Mouse (Mus musculus) spleen, postnatal 14 days (tissue): Measurements from ENCODE around the gene H6pd.

Source experiments
- DNase-seq, 2 experiments: peaks; one replicate each; pipeline ENCODE4 v3.0.0; 2021 to 2022; ENCODE audit warnings: low spot score in 2 of 2

The H6pd gene

DNA sequence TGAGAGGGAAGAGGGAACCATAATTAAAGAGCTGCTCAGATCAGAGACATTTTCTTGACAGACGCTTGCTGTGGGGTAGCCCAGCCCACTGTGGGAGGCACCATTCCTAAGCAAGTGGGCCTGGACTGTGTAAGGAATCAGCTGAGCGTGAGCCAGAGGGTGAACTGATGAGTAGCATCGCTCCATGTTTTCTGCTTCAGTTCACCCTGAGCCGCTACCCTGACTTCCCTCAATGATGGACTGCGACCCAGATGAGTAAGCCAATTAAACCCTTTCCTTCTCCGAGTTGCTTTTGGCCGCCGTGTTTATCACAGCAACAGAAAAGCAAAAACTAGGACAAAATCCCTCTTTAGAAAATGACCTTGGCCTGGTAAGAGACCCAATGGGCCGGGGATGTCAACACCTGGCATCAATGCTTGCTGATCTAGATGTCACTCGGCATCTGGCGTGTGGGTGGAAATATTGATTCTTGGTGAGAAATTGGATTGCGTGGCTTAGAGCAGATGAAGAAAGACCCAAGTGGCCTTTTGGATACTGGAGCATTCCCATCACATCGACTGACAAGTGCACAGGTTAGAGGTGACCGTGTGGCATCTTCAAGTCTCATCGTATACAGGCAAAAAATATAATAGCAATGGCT lies 11.0 kb upstream of the H6pd start:
- no peak for DNase-seq

DNA sequence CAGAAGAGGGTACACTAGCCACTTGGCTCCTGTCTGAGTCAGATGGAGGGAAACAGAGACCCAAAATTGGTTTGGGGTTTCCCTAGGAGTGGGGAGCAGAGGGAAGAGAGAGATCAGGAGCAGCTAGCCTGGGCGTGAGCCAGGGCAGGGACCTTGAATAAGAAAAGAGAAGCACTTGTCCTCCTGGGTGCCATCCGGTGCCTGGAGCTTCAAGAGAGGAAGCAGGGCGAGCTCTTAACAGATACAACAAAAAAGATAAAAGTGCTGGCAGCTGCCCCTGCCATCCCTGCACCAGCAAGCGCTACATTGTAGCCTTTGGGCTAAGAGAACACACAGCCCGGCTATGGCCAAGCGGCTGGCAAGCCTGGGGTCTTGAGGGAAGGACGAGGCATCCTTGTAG lies 6.6 kb upstream of the H6pd start:
- DNase-seq = no peak

DNA sequence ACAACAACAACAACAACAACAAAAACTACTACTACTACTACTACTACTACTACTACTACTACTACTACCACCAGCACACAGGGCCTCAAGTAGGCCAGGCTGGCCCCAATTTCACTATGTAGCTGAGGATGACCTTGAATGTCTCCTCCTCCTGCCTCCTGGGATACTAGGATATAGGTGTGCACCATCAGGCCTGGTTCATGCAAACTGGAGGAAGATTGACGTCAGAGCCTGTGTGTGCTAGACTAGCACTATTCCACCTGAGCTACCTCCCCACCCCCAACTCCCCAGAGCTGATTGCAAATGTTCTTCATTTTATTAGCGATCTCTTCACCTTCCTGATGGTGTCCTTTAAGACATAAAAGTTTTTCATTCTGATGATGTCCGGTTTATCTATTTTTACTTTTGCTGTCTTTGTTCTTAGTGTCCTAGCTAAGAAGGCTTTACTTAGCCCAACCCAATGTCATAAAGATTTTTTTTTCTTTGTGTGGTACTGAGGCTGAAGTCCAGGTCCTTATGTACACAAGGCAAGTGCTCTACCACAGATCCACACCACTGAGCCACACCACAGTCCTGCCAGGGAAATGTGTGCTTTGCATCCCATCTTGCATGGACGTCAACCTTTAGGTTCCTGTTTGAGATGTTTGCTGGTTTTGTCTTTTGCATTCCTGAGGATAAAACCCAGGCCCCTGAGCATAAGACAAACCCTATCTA lies 5.7 kb upstream of the H6pd start:
- no peak for DNase-seq

DNA sequence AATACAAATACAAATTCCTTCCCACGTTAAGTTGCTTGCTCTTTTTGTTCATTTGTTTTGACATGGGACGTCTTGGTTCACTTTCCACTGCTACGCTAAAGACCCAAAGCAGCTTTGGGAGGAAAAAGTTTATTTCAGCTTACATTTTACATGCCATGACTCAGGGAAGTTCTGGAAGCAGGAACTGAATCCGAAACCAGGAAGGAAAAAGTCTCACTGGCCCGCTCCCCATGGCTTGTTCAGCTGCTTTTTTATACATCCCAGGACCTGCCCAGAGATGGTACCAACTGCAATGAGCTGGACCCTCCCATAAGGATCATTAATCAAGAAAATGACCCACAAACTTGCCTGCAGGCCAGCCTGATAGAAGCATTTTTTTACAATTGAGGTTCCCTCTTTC lies 5.0 kb upstream of the H6pd start:
- DNase-seq = no peak

DNA sequence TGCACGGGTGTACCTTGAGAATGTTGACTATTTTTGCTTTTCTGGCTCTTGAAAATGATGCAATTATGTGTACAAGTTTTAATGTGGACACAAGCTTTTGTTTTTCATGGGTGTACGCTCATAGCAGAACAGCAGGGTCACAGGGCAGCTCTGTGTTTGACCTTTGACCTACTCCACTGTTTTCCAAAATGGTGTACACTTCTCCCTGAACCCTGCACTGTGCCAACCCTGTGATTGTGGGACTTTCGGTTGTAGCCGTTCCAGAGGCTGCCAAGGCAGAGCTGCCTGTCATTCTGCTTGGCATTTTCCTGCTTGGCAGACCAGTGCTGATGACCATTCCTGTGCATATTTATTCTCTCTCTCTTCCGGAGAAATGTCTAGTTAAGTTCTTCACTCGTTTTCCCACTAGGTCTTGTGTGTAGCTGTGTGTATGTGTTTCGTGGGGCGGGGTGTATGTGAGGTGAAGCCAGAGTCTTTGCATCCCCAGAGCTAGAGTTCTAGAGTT lies 4.4 kb upstream of the H6pd start:
- no peak for DNase-seq

DNA sequence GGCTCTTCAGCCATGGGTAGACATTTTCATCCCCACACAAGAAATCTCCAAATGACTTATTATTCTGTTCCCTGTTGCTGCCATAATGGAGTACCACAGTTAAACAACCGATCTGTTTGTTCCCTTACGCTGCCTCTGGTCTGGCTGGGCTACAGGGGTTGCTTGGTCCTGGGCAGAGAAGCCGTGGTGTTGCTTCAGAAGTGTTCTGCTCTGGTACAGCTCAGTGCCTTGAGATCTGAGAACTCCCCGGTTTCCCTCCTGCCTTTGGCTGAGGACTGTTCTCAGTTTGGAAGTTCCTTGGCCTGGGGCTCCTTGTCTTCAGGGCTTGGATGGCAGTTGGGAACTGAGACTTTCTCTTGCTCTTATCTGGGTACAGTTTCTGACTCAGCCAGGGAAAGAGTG lies 3.5 kb upstream of the H6pd start:
- DNase-seq = no peak

DNA sequence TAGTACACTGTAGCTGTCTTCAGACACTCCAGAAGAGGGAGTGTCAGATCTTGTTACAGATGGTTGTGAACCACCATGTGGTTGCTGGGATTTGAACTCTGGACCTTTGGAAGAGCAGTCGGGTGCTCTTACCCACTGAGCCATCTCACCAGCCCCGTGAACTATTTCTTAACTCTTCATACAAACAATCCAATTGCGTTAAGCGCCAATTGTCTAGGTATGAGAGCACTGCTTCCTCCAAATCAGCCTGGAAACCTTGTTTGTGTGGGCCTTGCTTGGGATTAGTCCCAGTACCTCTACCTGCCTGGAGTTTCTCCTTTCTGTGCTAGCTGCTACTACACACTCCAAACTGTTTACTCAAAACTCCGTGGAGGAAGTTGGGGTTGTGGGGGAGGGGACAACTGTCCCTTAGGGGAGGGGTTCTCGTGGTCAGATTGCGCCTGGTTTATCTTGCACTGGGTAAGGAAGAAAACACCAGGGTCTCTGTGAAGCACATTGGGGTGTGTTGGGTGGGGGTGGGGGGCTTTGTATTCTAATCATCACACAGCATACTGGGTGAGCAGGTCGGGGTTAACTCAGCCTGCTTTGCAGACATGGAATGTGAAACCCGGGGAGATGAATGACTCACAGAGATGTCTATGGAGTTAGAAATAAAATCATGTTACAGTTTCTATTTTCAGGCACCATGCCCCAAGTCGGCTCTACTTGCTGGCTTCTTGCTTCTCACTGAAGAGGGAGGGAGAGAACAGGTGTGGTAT lies 2.9 kb upstream of the H6pd start:
- no peak for DNase-seq

DNA sequence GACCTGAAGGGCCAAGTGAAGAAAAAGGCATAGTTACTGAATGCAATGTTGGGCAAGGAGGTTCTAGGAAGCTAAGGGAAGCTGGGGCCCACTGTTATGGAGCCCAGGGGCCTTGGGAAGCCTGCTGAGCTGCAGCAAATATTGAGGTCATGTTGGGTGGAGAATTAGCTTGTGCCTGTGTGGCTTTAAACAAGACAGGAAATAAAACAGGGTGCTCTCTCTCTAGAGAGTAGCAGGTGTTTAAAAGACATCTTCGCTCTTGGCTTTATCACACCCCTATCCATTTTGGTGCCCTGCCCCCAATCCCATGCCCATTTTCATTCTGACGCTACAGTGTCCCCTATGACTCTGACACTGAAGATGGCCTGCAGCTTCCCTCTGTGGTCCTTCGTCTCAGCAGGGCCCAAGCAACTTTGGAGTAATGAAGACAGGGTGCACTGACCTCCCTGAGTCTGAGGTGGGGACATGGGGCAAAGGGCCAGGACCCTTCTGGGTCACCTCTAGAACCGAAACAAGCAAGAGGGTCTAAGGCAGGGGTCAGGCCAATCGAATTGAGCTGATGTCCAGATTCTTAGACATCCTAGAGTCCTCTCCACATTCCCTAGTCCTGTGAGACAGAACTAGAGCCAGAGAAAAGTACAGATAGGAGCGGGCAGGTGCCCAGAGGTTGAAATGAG lies 1.4 kb upstream of the H6pd start:
- no peak for DNase-seq

DNA sequence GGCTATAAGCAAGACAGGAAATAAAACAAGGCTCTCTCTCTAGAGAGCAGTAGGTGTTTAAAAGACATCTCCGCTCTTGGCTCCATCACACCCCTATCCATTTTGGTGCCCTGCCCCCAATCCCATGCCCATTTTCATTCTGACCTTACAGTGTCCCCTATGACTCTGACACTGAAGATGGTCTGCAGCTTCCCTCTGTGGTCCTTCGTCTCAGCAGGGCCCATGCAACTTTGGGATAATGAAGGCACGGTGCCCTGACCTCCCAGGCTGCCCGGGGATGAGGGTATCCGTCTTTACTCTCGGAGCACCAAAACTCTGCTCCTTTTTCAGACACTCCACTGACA lies 736 bp upstream of the H6pd start:
- DNase-seq = no peak

DNA sequence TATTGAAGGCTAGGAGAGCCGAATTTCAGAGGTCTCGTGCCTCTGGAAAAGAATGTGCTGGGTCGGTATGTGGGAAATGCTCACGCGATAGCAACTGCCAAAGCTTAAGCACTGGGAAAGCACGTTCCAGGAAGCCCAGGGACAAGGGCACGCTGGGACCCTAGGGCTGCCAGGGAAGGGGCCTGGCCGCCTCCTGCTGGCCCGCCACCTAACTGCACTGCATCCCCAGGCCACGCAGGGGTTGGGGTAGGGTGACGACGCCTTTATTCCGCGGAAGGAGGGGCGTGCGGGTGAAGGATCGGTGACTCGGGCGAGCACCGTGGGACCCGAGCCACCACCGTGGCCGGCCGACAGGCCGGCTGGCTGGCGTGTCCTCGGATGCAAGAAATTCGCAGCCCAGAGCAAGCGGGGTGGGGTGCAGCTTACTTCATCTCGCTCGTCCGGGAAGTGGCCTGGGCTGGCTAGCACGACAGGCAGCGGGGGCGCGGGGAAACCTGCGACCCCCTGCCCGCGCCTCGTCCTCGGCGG lies 434 bp downstream of the H6pd start:
- DNase-seq = peak; percentile 44 to 66

DNA sequence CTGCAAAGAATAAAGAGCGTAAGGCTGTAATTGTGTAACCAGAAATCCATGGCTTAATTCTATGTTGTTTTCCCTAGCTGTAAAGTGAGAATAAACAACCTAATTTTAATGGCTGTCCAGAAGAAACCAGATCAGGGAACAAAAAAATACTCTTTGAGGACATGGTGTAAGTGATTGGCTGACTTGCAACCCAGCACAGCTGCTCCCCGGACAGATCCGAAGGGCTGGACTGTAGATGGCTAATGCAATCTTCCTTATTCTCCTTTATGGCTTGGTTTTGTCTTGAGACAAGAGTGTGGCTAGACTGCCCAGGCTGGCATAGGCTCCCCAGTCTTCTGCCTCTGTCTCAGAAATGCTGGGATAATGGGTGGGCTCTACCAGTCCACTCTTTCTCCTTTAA lies 1.4 kb downstream of the H6pd start:
- DNase-seq = no peak

DNA sequence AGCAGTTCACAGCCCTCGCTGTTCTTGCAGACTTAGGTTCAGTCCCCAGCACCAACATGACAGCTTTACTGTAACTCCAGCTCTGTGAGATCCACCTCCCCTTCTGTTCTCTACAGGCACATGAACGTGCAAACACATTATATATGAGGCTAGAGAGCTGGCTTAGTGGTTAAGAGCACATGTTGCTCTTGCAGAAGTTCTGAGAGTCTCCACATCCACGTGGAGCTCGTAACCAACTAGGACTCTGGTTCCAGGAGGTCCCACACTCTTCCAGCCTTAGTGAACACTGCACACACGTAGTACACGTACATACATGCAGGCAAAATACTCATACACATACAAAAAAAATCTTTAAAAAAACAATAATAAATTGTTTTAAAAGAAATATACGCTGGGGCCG lies 1.8 kb downstream of the H6pd start:
- no peak for DNase-seq

DNA sequence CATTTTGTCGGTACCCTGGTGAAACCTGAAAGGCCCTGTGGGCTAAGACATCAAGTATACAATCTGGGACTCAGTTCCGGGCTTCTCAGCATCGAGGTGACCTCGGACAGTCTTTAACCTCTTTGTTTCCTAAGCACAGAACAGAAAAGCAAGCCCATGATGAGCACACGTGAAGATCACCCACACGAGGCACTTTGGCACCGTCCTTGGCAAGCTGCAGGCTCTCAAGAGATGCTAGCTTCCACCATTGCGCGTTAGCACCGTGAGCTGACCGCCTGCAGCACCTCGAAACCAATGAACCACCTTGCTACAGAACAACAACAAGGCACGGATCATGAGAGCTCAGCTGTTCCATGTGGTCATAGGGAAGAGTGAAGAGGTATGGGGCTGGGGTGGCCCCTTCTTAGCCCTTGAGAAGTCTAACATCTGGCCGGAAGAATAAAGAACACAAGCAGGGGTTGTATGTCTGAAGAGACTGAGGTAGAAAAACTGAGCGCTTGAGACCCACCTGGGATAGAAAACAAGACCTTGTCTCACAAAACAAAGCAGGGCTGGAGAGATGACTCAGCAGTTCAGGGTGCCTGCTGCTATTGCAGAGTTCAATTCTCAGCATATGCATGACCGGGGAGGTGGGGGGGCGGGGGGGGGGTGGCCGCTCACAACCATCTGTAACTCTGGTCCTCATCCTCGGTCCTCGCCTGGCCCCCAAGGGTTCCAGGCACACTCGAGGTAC lies 2.5 kb downstream of the H6pd start:
- no peak for DNase-seq

DNA sequence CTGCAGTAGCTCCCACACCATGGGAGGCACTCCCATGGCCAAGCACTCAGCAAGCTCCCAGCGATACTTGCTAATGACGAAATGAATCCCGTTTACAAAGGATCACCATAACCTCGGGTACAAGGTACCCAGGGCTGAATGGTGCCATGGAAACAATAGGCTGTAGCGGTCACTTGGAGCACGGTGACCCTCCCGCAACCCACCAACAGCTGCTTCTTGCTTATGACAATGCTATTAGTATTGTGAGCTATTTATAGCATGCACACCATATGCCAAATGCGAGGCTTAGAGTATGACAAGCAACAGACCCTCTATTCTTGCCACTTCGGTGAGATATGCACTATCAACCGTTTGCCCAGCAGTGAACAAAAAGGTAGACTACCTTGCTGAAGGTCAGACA lies 3.6 kb downstream of the H6pd start:
- DNase-seq = no peak

DNA sequence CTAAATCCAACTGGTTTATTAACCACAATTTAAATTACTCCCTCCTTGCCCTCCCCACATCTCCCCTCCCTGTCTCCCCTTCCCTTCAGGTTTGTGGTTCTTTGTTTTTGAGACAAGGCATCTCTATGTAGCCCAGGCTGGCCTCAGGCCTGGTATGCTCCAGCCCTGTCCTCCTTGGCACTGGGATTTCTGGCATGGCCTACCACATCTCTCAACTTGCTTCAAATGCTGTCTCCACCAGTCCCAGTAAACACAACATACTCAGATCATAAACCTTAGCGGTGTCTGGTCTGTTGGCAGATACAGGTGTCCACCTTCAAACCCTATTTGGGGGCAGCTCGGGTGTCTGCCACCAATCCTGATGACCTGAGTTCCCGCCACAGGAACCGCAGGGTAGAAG lies 5.2 kb downstream of the H6pd start:
- DNase-seq = no peak

DNA sequence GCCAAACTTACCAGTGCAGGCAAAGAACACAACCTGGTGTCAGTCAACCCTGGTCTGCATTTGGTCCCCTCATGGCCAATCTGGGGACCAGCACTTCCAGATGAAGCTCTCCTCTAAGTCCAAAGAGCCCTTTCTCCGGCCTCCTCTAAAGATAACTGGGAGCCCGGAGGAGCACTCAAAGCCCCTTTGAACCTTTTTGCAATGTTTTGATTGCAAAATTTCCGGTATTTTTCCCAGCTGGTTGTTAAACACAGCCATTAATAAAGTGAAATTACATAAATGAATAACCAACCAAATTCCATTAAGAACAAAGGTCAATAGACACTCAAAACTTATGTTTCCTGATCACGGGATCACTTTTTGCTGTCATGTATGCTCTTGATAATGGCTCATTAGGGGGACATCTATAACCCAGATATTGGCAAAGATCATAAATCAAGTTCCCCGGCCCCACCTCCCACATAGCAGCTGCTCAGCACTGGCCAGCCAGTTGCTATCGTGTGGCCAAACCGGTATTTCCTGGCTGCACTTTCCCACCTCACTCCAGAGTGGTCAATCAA lies 5.7 kb downstream of the H6pd start:
- no peak for DNase-seq

DNA sequence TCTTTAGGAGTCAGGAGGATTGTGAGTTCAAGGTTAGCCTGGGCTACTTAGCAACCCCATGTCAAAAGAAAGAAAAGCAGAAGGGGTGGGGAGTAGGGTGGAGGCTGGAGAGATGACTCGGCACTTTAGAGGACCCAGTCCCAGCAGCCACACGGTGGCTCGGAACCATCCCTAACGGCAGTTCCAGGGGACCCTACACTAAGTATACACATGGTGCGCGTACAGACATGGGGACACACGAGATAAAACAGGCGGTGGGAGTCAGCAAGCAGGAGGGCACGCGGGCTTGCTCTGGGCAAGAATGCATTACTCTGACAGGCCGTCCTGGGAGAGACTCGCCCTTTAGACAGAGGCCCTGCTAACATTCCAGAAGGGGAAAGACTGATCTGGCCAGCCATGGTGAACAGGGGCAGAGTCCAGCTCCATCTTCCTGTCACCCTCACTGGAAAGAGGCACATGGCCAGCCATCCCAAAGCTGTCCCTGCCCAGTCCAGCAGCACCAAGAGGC lies 6.7 kb downstream of the H6pd start:
- DNase-seq = no peak

DNA sequence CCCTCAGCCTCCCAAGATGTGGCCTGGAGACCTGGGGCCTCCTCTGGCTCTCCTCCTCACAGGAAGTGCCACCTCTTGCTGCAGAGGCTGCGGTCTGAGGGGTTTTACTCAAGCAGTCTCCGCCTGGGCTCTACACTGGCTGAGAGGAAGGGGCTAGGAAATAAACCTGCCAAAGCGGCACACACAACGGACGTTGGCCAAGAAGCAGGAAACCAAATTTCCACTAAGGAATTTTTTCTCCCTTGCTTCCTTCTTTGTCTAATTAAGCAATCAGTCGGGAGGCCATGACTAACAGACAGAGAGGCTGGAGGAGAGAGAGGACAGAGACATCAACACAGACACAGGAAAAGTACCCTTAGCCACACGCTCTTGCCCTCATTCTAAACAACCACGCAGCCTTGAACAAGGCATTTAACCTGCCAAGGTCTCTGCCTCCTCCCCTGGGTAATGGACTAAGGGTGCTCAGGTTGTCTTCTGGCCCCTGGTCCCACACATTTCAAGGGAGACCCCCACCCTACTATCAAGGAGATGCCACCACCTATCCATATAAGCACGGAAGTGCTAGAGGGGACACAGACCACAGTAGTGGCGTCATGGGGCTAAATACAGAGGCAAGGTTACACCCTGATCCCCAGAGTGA lies 7.5 kb downstream of the H6pd start:
- no peak for DNase-seq

DNA sequence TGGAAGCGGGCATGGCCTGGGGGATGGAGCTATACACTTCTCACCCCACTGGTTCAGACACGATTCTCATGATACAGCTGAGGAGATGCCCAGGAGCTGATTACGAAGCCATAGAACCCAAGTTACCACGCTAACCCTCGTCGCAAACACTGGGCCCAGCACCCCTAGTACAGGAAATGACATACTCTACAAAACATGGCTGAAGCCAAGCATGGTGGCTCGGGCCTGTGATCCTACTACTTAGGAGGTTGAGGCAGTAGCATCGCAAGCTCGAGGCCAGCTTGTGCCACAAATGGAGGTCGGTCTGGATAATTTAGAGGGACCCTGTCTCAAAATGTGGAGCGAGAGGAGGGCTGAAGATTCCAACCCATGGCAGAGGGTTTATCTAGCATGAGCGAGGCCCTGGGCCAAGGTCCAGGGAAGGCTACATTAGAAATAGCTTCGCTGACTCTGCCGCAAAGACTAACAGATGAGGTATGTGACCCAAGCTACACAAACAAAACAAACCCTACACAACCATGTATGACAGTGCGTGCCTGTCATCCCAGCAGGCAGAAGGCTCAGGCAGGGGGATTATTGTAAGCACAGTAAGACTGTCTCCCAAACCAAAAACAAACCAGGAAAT lies 8.8 kb downstream of the H6pd start:
- DNase-seq = no peak

DNA sequence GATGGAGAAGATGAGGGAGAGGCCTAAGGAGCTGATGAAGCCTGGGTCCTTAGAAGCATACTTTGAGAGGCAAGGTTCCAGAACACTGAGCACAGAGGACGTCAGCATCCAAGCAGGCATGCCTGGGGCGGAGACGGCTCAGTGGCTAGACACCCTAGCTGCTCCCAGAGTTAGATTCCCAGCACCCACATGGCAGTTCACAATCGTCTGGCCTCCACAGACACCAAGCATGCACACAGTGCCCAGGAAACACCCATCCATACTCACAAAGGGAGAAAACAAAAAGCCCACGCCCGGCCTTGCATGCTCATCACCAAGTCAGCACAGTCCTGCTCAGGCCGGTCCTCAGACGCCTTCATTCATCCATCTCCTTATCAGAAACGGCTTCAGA lies 9.3 kb downstream of the H6pd start:
- no peak for DNase-seq
